Mouse (Mus musculus) monocyte, adult 2 months (primary cell): Measurements from ENCODE around the gene Tmem145.
A peak's percentile ranks its signal among the peaks of the same experiment; 100 is the strongest.

Source experiments
- DNase-seq, 2 experiments: peaks; one replicate each; pipeline ENCODE4 v3.0.0; 2022; ENCODE audit warnings: low spot score in 2 of 2, low read depth in 1 of 2

The Tmem145 gene

DNA sequence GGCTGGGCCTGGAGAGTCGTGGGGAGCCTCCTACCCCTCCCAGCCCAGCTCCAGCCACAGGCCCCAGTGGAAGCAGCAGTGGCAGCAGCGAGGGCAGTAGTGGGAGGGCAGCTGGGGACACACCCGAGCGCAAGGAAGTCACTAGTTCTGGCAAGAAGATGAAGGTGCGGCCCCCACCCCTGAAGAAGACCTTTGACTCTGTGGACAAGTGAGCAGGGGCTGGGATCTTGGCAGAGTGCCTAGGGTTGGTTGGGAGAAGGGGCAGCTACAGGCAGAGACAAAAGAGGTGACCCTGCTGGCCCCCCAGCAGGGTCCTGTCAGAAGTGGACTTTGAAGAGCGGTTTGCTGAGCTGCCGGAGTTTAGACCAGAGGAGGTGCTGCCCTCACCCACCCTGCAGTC is 13.8 kb upstream of the Tmem145 start:
- DNase-seq = no peak

- DNase-seq = no peak
Observed at GRCm38 (mm10) chr7:25293191-25293739, 12.6 kb upstream of the Tmem145 start.

DNA sequence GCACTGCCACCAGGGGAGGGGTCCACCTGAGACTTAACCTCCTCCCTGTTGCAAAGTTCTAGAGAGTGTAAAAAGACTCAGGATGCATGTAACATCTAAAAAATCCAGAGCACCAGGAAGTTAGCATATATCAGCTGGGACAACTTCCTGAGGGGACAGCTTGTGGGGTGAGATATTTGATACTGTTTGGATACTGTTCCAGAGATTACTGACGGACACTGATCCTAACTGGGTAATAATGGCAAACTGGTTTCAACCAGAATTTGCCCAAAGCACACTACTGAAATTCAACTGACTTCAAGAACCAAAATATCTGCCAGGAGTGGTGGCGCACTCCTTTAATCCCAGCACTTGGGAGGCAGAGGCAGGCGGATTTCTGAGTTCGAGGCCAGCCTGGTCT is 11.4 kb upstream of the Tmem145 start:
- DNase-seq = no peak

DNA sequence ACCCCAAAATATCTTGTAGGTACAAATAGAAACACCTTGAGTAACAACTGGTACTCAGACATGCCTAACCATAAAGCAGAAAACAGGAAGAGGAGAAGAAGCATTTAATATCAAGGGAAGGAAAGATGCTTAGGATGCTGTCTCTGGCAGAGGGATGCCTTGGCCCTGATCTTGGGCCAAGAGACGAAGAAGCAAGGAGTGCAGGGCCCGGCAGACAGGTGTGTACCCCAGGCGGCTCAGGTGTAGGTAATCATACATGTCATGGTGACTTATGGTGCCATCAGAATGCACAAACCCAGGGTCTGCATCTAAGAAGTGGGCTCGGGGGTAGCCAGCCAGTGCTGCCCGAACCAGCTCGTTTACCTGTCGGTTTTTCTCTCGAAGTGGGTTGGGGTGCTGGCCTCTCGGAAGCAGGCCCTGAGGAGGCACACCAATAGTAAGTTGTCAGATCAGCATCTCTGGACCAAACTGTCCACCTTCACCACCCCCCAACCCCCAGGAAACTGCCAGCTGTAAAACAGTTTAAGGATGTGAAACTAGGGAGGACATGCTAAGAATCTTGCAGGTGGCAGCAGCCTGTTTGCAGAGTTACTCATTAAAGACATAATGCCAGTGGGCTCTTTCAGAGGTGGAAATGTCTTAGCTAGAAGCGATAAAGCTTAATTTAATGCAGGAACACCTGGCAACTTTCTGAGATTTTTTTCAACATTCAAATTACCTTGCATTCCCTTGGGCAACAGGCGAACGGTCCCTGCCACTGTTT is 10.8 kb upstream of the Tmem145 start:
- DNase-seq = no peak

- no peak for DNase-seq
Observed at GRCm38 (mm10) chr7:25296945-25297453, 8.9 kb upstream of the Tmem145 start.

- DNase-seq = no peak
Observed at GRCm38 (mm10) chr7:25297454-25298325, 8.2 kb upstream of the Tmem145 start, which contains the start of gene Pafah1b3. Pafah1b3 (minus strand) TSS chr7:25297986.

GRCm38 (mm10) chr7:25301063-25301462 is 4.8 kb upstream of the Tmem145 start, which contains the start of gene Prr19:
Prr19 (plus strand) TSS chr7:25301411.
- DNase-seq = no peak

- DNase-seq = no peak
Observed at GRCm38 (mm10) chr7:25303003-25303684, 2.8 kb upstream of the Tmem145 start.

DNA sequence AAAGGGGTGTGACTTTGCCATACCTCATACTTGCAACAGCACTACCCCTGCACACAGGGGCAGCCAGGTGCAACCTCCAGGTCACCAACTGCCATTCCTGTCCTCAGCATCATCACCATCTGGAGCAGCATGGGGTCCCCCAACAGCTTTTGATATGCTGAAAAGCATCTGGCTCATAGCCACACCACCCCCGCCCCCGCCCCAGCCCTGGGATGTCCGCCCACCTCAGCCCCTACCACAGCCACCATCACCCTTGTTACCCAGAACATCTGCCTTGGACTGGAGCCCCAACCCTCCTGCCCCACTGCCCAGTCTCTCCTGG is 2.3 kb upstream of the Tmem145 start:
- no peak for DNase-seq

DNA sequence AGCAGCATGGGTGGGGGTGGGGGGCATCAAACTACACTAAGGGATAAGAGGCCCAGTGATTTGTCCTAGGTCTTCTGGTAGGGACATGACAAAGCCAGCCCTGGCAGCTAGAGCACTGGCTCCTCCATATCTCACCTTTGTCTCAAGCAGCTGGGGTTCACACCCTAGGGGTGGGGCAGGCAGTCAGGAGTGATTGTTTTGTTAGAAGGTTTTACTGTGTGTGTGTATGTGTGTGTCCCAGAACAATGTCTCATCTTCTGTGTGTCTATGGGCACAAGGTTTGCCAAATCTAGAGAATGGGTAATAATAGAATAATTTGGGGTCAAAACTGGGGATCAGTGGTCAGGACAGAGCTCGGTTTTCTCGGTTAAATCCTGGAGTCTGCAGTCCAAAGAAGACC is 425 bp upstream of the Tmem145 start:
- no peak for DNase-seq

DNA sequence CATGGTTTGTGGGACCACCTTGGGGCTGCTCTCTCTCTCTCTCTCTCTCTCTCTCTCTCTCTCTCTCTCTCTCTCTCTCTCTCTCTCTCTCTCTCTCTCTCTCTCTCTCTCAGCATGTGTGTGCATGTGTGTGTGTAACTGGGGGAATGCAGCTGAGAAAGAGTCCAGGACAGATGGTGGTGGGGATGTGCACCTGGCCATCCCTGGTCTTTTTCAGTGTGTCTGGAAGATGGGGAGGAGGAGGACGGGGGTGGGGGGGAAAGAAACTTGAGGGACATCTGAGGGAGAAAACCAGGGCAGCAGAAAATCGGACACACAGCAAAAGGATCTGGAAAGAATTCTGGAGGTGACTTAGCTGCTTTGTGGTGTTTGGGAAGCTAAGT is 699 bp downstream of the Tmem145 start:
- no peak for DNase-seq

DNA sequence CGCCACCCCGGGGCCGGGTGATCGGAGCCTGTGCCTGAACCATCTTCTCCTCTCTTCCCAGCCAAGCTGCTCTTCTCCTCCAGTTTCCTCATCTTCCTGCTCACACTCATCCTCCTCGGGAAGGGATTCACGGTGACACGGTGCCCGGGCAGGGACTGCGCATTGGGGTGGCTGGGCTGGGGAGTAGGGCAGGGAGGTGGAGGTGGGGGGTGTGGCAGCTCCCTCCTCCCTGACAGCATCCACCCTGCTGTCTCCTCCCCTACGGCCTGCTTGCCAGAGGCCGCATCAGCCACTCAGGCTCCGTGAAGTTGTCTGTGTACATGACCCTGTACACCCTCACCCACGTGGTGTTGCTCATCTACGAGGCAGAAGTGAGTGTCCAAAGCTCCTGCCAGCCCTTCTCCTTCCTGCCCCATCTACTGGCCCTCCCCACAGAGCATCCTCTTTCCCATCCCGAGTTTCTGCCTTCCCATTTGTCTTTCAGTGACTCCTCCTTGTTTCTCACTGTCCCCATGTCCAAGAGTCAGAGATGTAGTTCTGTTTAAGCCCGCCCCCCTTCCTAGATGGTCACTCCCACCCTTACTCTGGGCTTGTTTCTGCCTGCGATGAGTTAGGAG is 2.9 kb downstream of the Tmem145 start:
- DNase-seq = no peak

GRCm38 (mm10) chr7:25309425-25309824 is 3.5 kb downstream of the Tmem145 start:
- DNase-seq = no peak

- no peak for DNase-seq
Observed at GRCm38 (mm10) chr7:25311193-25311592, 5.3 kb downstream of the Tmem145 start.

- no peak for DNase-seq
Observed at GRCm38 (mm10) chr7:25313325-25313724, 7.4 kb downstream of the Tmem145 start.

DNA sequence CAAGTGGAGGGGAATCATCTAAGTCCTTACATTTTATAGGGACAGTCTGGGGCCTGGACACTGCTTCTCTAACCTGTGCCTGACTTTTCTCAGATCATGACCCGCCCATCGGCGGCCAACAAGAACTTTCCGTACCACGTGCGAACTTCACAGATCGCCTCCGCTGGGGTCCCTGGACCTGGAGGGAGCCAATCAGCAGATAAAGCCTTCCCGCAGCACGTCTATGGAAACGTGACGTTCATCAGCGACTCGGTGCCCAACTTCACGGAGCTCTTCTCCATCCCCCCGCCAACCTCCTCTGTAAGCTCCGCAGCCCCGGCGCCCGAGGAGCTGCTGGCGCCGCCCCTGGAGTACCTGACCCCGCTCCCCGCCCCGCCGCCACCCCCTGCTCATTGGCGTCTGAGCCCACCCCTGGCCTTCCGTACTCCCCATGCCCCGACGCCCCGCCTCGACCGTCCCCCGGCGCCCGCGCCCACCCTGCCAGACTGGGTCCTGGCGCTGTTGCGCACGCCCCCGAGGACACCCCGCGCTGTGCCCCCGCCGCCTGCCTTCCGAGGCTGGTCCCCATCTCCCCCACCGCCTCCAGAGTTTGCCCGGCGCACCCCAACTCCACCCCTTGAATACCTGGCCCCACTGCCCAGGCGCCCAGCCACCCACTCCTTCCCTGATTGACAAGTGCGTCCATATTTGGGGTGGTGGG is 8.8 kb downstream of the Tmem145 start:
- no peak for DNase-seq

DNA sequence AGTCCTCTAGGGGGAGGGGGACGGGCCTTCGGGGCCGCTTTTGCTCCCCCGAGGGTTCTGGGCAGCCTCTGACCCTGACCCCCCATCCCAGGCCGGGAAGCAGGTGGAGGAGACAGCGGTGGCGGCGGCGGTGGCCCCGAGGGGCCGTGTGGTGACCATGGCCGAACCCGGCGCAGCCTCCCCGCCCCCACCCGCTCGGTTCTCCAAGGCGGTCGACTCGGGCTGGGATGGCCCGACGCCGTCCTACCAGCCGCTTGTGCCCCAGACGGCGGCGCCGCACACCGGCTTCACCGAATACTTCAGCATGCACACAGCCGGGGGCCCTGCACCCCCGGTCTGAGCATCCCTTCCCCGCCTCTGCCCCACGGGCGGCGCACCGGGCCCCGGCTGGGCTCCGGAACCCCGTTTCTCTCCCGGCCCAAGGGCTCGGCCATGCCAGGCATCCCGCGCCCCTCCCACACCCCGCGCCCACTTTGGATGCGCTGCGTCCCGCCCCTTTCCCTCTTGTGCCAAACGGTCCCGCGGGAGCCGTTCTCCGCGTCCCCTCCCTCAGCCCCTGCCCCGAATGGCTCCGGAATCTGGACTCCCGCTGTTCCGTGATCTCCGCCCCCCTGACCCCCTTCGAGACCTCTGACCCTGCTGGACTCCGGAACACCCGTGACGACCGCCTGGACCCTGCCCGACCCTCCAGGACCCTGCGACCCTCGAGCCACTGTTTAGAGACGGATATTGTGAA is 9.6 kb downstream of the Tmem145 start:
- no peak for DNase-seq

DNA sequence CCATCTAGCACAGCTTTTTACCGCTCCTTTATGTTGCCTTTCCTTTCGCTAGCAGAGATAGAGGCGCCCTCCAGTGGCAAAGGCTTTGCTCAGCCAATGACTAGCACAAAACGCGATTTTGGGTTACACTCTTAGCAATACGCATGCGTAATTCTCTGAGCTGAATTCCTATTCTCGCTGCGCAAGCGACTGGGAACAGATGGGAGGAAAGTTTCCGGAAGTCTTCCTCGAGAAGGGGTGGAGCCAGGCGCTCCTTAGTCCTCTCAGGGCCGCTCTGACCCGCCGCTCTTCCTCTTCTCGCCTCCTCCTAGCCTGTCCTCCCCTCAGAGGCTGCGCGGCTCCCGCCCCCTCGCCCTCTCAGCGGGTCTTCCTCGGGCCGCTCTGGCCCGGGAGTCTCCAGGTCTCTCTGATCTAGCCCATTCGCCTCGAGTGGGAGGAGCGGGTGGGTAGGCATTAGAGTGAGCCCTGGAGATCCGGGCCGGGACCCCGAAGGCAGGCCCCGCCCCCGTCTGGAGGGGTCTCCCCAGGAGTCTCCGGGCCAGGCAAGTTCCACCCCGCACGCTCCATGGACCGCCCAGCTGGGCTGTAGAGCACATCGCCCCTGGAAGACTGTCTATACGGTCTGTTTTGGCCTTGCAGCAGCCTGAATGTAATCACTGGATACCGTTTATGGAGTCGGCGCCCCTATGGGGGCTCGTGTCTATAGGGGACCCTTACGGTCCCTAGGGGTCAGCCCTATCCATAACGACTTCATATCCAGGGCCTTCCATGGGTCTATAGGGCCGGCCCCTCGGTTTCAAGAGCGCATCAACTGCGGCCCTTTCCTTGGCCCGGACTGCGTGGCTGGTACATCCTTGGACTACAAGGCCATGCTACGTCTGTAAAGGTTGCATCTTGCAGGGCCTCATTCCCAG is 10.9 kb downstream of the Tmem145 start, which contains the start of gene Megf8:
Gene Megf8 (plus strand): TSS at position 633 of the 914 bp plus-strand sequence.
- DNase-seq = peak; percentile 77 to 86
